Mouse (Mus musculus): Measurements from ENCODE around the gene Rhbdd3. TPM values are rescaled to one million over a fixed set of nuclear protein-coding genes. Genes with fewer than 3 reads are reported as not detected.

The Rhbdd3 gene
- total and polyA plus RNA-seq, 3 experiments, result 21.2 to 34.4 (median 23.3) TPM

DNA sequence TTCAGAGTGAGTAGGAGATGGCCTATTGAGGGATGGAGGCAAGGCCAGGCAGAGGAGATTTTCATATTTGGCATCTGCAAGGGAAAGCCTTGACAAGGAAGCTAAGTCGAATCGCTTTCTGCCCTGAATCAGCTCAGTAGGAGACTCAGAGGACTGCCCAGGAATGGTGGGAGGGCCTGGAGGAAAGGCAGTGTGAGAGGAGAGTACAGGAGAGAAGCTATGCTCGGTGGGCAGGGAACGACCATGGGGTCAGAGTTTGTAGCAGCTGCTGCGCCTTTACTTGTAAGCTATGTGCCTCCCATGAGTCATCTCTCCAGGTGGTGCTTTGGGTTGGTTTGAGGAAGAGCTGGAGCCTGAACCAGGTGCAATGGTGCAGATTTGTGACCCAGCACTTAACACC, 2.1 kb downstream of the Rhbdd3 start:
- Histone ChIP-seq H3K4me1 (ENCODE audit: control insufficient read depth, insufficient read depth, low read length) (peaks cover 6% of the 10 kb centered on the region), H3K36me3 (ENCODE audit: control insufficient read depth, insufficient read depth, low read length) (peaks cover 5% of the 10 kb centered on the region; the same call in 1 of the 2 replicates), H3K27ac (no peak overlapping the region), H3K79me2 (replicated peaks; ENCODE audit: control insufficient read depth, insufficient read depth, low read length) (peaks cover 1% of the 10 kb centered on the region), H3K9ac (ENCODE audit: low read depth, low read length) (no peak overlapping the region), H3K4me3 (no peak overlapping the region), H3K27me3 (ENCODE audit: control insufficient read depth, insufficient read depth, low read length) (no peaks in the 10 kb centered on the region)
- WGBS, result 71% methylated on average over 5 of the region's 5 CpGs
- DNase-seq, result no peak
- intact Hi-C loops (cut with DNase I), result no loop called here
- TF ChIP-seq EP300 (IDR thresholded peaks at IDR 0.05; ENCODE audit: insufficient read depth, low read depth, low read length), result no peak

DNA sequence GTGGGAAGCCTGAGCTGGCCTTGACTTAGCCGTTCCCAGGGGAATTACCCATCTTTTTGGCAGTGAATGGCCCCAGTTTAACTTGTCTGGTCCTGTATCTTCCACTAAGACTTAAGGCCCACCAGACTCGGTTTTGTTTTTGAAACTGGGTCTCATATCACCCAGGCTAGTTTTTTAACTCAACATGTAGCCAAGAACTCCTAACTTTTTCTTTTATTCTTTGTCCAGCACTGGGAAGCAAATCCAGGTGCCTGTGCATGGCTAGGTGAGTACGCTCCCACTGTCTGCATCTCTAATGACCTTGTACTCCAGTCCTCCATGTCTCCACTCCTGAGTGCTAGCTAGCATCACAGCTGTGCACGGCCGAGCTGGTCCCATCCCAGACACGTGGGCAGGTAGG, 2.9 kb downstream of the Rhbdd3 start:
- WGBS, result 85% methylated on average over 6 of the region's 6 CpGs
- Histone ChIP-seq H3K4me3 (no peak overlapping the region), H3K27me3 (ENCODE audit: control insufficient read depth, insufficient read depth, low read length) (no peaks in the 10 kb centered on the region), H3K4me1 (ENCODE audit: control insufficient read depth, insufficient read depth, low read length) (peaks cover 6% of the 10 kb centered on the region), H3K36me3 (ENCODE audit: control insufficient read depth, insufficient read depth, low read length) (peaks cover under 1% of the 10 kb centered on the region; the same call in 1 of the 2 replicates), H3K27ac (no peak overlapping the region), H3K9ac (ENCODE audit: low read depth, low read length) (no peak overlapping the region), H3K79me2 (replicated peaks; ENCODE audit: control insufficient read depth, insufficient read depth, low read length) (no peaks in the 10 kb centered on the region)
- no peak for TF ChIP-seq EP300 (IDR thresholded peaks at IDR 0.05; ENCODE audit: insufficient read depth, low read depth, low read length)
- TF ChIP-seq CTCF (IDR thresholded peaks at IDR 0.05), result no peak
- no peak for TF ChIP-seq POLR2A (IDR thresholded peaks at IDR 0.05; ENCODE audit: insufficient read depth, low read depth, low read length)
- no peak for DNase-seq
- intact Hi-C loops (cut with DNase I), result no loop called here

DNA sequence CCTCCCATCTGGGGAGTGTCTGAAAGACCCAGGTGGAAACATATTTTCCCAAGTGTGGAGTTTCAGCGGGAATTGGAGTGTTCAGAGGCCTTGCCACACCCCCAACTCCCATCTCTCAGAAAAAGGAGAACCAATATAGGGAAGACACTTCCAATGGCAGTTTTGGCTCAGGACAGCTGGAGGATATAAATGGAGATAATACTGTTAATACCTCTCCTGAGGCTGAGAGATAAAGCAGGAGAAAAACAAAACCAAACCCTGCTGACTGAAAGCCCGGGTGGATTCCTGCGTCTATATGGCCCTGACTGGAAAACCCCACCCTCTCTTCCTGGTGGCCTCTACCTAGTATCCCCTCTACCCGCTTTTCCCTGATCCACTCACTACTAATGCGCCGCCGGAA, 3.7 kb downstream of the Rhbdd3 start:
- intact Hi-C loops (cut with DNase I), result no loop called here
- TF ChIP-seq EP300 (IDR thresholded peaks at IDR 0.05; ENCODE audit: insufficient read depth, low read depth, low read length) (no peak), CTCF (IDR thresholded peaks at IDR 0.05) (no peak), POLR2A (IDR thresholded peaks at IDR 0.05; ENCODE audit: insufficient read depth, low read depth, low read length) (no peak)
- peaks cover 6% of the 10 kb centered on the region for H3K4me1 ChIP-seq (ENCODE audit: control insufficient read depth, insufficient read depth, low read length)
- DNase-seq, result no peak
- H3K27ac ChIP-seq, result no peak overlapping the region
- no peak overlapping the region for H3K4me3 ChIP-seq
- H3K36me3 ChIP-seq (ENCODE audit: control insufficient read depth, insufficient read depth, low read length), result no peaks in the 10 kb centered on the region
- 74% methylated on average over 7 of the region's 7 CpGs for WGBS
- no peaks in the 10 kb centered on the region for H3K79me2 ChIP-seq (replicated peaks; ENCODE audit: control insufficient read depth, insufficient read depth, low read length)
- no peaks in the 10 kb centered on the region for H3K27me3 ChIP-seq (ENCODE audit: control insufficient read depth, insufficient read depth, low read length)
- no peak overlapping the region for H3K9ac ChIP-seq (ENCODE audit: low read depth, low read length)

DNA sequence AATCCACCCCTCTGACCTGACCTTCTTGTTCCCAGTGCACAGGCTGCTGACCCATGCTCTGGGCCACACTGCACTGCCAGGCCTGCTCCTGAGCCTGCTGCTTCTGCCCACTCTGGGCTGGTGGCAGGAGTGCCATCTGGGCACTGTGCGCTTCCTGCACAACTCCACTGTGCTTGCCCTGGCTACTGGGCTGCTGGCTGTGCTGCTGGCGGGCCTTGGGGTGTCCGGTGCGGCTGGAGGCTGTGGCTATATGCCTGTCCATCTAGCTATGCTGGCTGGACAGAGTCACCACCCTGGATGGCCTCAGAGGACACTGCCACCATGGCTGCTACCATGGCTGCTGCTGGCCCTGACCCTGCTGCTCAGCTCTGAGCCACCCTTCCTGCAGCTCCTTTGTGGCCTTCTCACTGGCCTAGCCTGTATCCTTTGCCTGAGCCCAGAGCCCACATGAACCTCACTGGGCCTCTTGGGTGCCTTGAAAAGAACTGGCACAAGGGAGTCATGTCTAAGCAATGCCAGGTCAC, 5.3 kb downstream of the Rhbdd3 start:
- intact Hi-C loops (cut with DNase I), result no loop called here
- H3K27ac ChIP-seq, result no peak overlapping the region
- 100% methylated on average over 4 of the region's 4 CpGs for WGBS

DNA sequence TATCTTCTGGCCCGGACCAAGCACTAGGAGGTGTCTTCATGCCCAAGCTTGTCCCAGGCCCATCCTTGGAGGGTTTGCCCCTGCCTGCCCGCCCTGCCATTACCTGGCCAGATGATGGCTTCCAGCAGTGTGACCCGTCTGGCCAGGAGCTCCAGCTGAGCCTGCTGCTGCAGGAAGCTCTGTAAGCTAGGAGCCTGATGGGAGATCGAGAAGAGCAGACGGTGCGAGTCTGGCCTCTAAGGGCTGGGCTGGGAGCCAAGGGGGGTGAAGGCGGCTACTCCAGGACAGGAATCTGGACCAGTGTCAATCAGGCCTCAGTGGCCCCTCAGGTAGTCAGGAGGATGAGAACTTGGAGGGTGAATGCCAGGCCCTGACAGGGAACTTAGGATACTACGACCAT, 10.7 kb downstream of the Rhbdd3 start:
- intact Hi-C loops (cut with DNase I), result no loop called here
- H3K4me3 ChIP-seq, result no peak overlapping the region
- 64% methylated on average over 8 of the region's 8 CpGs for WGBS

More for the DNA sequence above, 5.3 kb downstream of the Rhbdd3 start:
- Histone ChIP-seq H3K79me2 (replicated peaks; ENCODE audit: control insufficient read depth, insufficient read depth, low read length) (no peaks in the 10 kb centered on the region), H3K9ac (ENCODE audit: low read depth, low read length) (no peak overlapping the region), H3K27me3 (ENCODE audit: control insufficient read depth, insufficient read depth, low read length) (no peaks in the 10 kb centered on the region), H3K36me3 (ENCODE audit: control insufficient read depth, insufficient read depth, low read length) (no peaks in the 10 kb centered on the region), H3K4me1 (ENCODE audit: control insufficient read depth, insufficient read depth, low read length) (peaks cover 6% of the 10 kb centered on the region), H3K4me3 (no peak overlapping the region)
- no peak for TF ChIP-seq POLR2A (IDR thresholded peaks at IDR 0.05; ENCODE audit: insufficient read depth, low read depth, low read length)
- TF ChIP-seq CTCF (IDR thresholded peaks at IDR 0.05), result no peak
- no peak for TF ChIP-seq EP300 (IDR thresholded peaks at IDR 0.05; ENCODE audit: insufficient read depth, low read depth, low read length)
- no peak for DNase-seq

DNA sequence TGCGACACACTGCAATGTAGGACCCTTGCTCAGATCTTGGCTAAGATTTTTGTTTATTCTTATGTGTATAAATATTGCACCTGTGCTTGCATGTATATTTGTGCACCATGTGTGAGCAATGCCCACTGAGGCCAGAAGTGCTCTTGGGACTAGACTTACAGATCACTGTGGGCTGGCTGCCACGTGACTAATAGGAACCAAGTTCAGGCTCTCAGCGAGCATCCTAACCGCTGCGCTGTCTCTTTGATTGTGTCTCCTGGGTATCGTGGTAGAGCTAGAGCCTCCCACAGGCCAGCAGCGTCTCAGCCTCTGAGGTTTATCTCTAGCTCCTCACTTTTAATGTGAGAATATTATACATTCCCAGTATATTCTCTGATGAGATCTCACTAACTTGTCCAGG, 14.9 kb downstream of the Rhbdd3 start:
- Histone ChIP-seq H3K36me3 (ENCODE audit: control insufficient read depth, insufficient read depth, low read length) (no peaks in the 10 kb centered on the region), H3K9ac (ENCODE audit: low read depth, low read length) (no peak overlapping the region), H3K79me2 (replicated peaks; ENCODE audit: control insufficient read depth, insufficient read depth, low read length) (no peaks in the 10 kb centered on the region), H3K4me3 (no peak overlapping the region), H3K27ac (no peak overlapping the region), H3K4me1 (ENCODE audit: control insufficient read depth, insufficient read depth, low read length) (no peaks in the 10 kb centered on the region; the same call in none of the 2 replicates), H3K27me3 (ENCODE audit: control insufficient read depth, insufficient read depth, low read length) (no peaks in the 10 kb centered on the region)
- no peak for DNase-seq
- TF ChIP-seq POLR2A (IDR thresholded peaks at IDR 0.05; ENCODE audit: insufficient read depth, low read depth, low read length) (no peak), EP300 (IDR thresholded peaks at IDR 0.05; ENCODE audit: insufficient read depth, low read depth, low read length) (no peak), CTCF (IDR thresholded peaks at IDR 0.05) (no peak)
- 77% methylated on average over 7 of the region's 7 CpGs for WGBS
- intact Hi-C loops (cut with DNase I), result loop anchor here (10.0 kb wide), 1 partner anchor 361 kb away; no protein-coding TSS in a partner anchor

More for the DNA sequence above, 10.7 kb downstream of the Rhbdd3 start:
- H3K27ac ChIP-seq, result no peak overlapping the region
- no peaks in the 10 kb centered on the region for H3K27me3 ChIP-seq (ENCODE audit: control insufficient read depth, insufficient read depth, low read length)
- TF ChIP-seq EP300 (IDR thresholded peaks at IDR 0.05; ENCODE audit: insufficient read depth, low read depth, low read length) (no peak), CTCF (IDR thresholded peaks at IDR 0.05) (no peak), POLR2A (IDR thresholded peaks at IDR 0.05; ENCODE audit: insufficient read depth, low read depth, low read length) (no peak)
- no peaks in the 10 kb centered on the region for H3K36me3 ChIP-seq (ENCODE audit: control insufficient read depth, insufficient read depth, low read length)
- no peak for DNase-seq
- H3K9ac ChIP-seq (ENCODE audit: low read depth, low read length), result no peak overlapping the region
- H3K79me2 ChIP-seq (replicated peaks; ENCODE audit: control insufficient read depth, insufficient read depth, low read length), result no peaks in the 10 kb centered on the region
- H3K4me1 ChIP-seq (ENCODE audit: control insufficient read depth, insufficient read depth, low read length), result no peaks in the 10 kb centered on the region; the same call in 1 of the 2 replicates

Data from heart, adult 2 months (tissue).